Mouse (Mus musculus) lung, postnatal 0 days (tissue): ENCODE data around the gene Tmem30a. TPM values are rescaled to one million over a fixed set of nuclear protein-coding genes. Genes with fewer than 3 reads are reported as not detected.
A peak's percentile ranks its signal among the peaks of the same experiment; 100 is the strongest.

Experiments
- ATAC-seq: fragments of 200-750 bp; cut with Nextera tagmentation; 2 replicates; pipeline ENCODE4 v1.8.0; 2017; ENCODE audit warnings: moderate library complexity
- DNase-seq: peaks from one replicate; pipeline ENCODE4 v3.0.0-alpha.2; 2016; ENCODE audit warnings: low spot score
- H3K27ac ChIP-seq: fragments of 300-500 bp; sonication (generic); 2 replicates; pipeline ENCODE4 v1.5.1; 2014; ENCODE audit warnings: antibody characterized with exemption, mild to moderate bottlenecking, low read length, mixed read lengths
- H3K27me3 ChIP-seq: fragments of 300-500 bp; sonication (generic); replicated peaks from 2 replicates; pipeline ENCODE4 v1.6.1; 2014; ENCODE audit warnings: low read length, mixed read lengths; ENCODE audit not compliant: insufficient read depth
- H3K36me3 ChIP-seq: fragments of 300-500 bp; sonication (generic); 2 replicates; pipeline ENCODE4 v1.6.1; 2014; ENCODE audit warnings: low read length, mixed read lengths; ENCODE audit not compliant: insufficient read depth
- H3K4me1 ChIP-seq: fragments of 300-500 bp; sonication (generic); 2 replicates; pipeline ENCODE4 v1.6.1; 2014; ENCODE audit warnings: antibody characterized with exemption, low read depth, low read length, mixed read lengths; ENCODE audit not compliant: insufficient read depth
- H3K4me2 ChIP-seq: fragments of 300-500 bp; sonication (generic); replicated peaks from 2 replicates; pipeline ENCODE4 v1.6.1; 2014; ENCODE audit warnings: low read depth, mild to moderate bottlenecking, low read length, moderate library complexity, mixed read lengths
- H3K4me3 ChIP-seq: fragments of 300-500 bp; sonication (generic); 2 replicates; pipeline ENCODE4 v1.5.1; 2014; ENCODE audit warnings: low read depth, low read length
- H3K9ac ChIP-seq: fragments of 300-500 bp; sonication (generic); replicated peaks from 2 replicates; pipeline ENCODE4 v1.6.1; 2014; ENCODE audit warnings: low read depth, mild to moderate bottlenecking
- H3K9me3 ChIP-seq: fragments of 300-500 bp; sonication (generic); 2 replicates; pipeline ENCODE4 v1.6.1; 2016; ENCODE audit warnings: low read length, mixed read lengths
- CTCF ChIP-seq: IDR thresholded peaks from 2 replicates; pipeline ENCODE4 v1.5.1; 2016; ENCODE audit warnings: antibody characterized with exemption, mild to moderate bottlenecking
- EP300 ChIP-seq: IDR thresholded peaks from 2 replicates; pipeline ENCODE4 v1.6.1; 2016; ENCODE audit warnings: antibody characterized with exemption, mild to moderate bottlenecking, control low read depth
- WGBS: fragments of 180-500 bp; shearing (Covaris S2); extraction: QIAGEN DNeasy Blood & Tissue Kit; methylation state at CpG from one replicate; pipeline ENCODE4 v1.1.7; 2014; 5-methylcytosine and 5-hydroxymethylcytosine counted together
- polyA plus RNA-seq: library from polyadenylated mRNA; unstranded; fragments of >200 nt; fragmentation: Nextera tagmentation; extraction: Ambion mirVana; gene quantifications from 2 replicates; pipeline ENCODE4 v1.2.1, GENCODE M21; 2015

Gene Tmem30a
- polyA plus RNA-seq, result 129 and 140 TPM in 2 replicates

GRCm38 (mm10) chr9:79792841-79793835 is at the start of gene Tmem30a:
TSS of gene Tmem30a (minus strand) at chr9:79793507.
- no peaks in the 10 kb centered on the region for H3K9me3 ChIP-seq
- no peaks in the 10 kb centered on the region for H3K27me3 ChIP-seq
- H3K9ac ChIP-seq, result peak within 1 kb of the TSS; percentile 87
- TF ChIP-seq CTCF, result peak; percentile 18; the same call in 1 of the 2 replicates
- TF ChIP-seq EP300, result no peak
- ATAC-seq, result peak; percentile 95
- WGBS, result 1% methylated on average over 90 of the region's 91 CpGs
- H3K4me3 ChIP-seq, result peak within 1 kb of the TSS; percentile 92
- H3K4me1 ChIP-seq, result no peaks in the 10 kb centered on the region
- peak within 1 kb of the TSS; percentile 70 for H3K4me2 ChIP-seq
- peak; percentile 99 for DNase-seq
- H3K36me3 ChIP-seq, result no peaks in the 10 kb centered on the region
- peak within 1 kb of the TSS; percentile 90 for H3K27ac ChIP-seq

- Histone ChIP-seq H3K27ac (no peak overlapping the region), H3K4me3 (no peak overlapping the region), H3K9ac (no peak overlapping the region), H3K9me3 (no peaks in the 10 kb centered on the region), H3K4me2 (no peak overlapping the region), H3K27me3 (no peaks in the 10 kb centered on the region), H3K4me1 (0 out of 2 replicates have a peak, but pooled peaks cover 3% of the 10 kb centered on the region), H3K36me3 (no peaks in the 10 kb centered on the region)
- TF ChIP-seq EP300, result no peak
- no peak for TF ChIP-seq CTCF
- peak; percentile 21 for ATAC-seq
- 18% methylated on average over 6 of the region's 6 CpGs for WGBS
- no peak for DNase-seq
These were observed 49.3 kb upstream of the Tmem30a start for GRCm38 (mm10) chr9:79842615-79843014.

- DNase-seq (no peak), ATAC-seq (no peak)
- no peak for TF ChIP-seq CTCF
- no peak for TF ChIP-seq EP300
- H3K27ac ChIP-seq, result no peak overlapping the region
- H3K4me1 ChIP-seq, result 0 out of 2 replicates have a peak, but pooled peaks cover 3% of the 10 kb centered on the region
- H3K27me3 ChIP-seq, result no peaks in the 10 kb centered on the region
- no peaks in the 10 kb centered on the region for H3K9me3 ChIP-seq
- H3K4me3 ChIP-seq, result no peak overlapping the region
- H3K36me3 ChIP-seq, result no peaks in the 10 kb centered on the region
- no peak overlapping the region for H3K9ac ChIP-seq
- no peak overlapping the region for H3K4me2 ChIP-seq
These were observed 48.7 kb upstream of the Tmem30a start for GRCm38 (mm10) chr9:79842028-79842427.

- H3K4me1 ChIP-seq, result no peaks in the 10 kb centered on the region; the same call in 1 of the 2 replicates
- no peak for ATAC-seq
- 86% methylated on average over 1 of the region's 1 CpGs for WGBS
- no peak overlapping the region for H3K4me3 ChIP-seq
- H3K4me2 ChIP-seq, result no peak overlapping the region
- no peaks in the 10 kb centered on the region for H3K9me3 ChIP-seq
- H3K36me3 ChIP-seq, result no peaks in the 10 kb centered on the region
- H3K27ac ChIP-seq, result no peak overlapping the region
- no peaks in the 10 kb centered on the region for H3K27me3 ChIP-seq
- no peak for DNase-seq
- no peak overlapping the region for H3K9ac ChIP-seq
- no peak for TF ChIP-seq CTCF
- no peak for TF ChIP-seq EP300
These were observed 38.0 kb upstream of the Tmem30a start for GRCm38 (mm10) chr9:79831294-79831693.

- ATAC-seq, result peak; percentile 85
- Histone ChIP-seq H3K36me3 (no peaks in the 10 kb centered on the region), H3K27ac (no peak overlapping the region), H3K4me1 (no peaks in the 10 kb centered on the region; the same call in 1 of the 2 replicates), H3K9me3 (no peaks in the 10 kb centered on the region), H3K9ac (no peak overlapping the region), H3K27me3 (no peaks in the 10 kb centered on the region), H3K4me2 (no peak overlapping the region), H3K4me3 (no peak overlapping the region)
- no peak for TF ChIP-seq CTCF
- no peak for TF ChIP-seq EP300
- DNase-seq, result peak; percentile 46
- 32% methylated on average over 4 of the region's 4 CpGs for WGBS
These were observed 37.6 kb upstream of the Tmem30a start for GRCm38 (mm10) chr9:79830874-79831273.
